Mouse (Mus musculus) cerebellum, adult 2 months (tissue): ENCODE data around the gene Ube2m.

Source experiments
- CTCF ChIP-seq: fragments of 200-500 bp; IDR thresholded peaks from 2 replicates; pipeline ENCODE4 v1.5.1; 2011; ENCODE audit warnings: low read depth, mild to moderate bottlenecking, control low read depth, low read length, moderate library complexity, borderline replicate concordance; ENCODE audit not compliant: insufficient read depth
- POLR2A ChIP-seq: fragments of 200-500 bp; IDR thresholded peaks from 2 replicates; pipeline ENCODE4 v1.6.1; 2011; ENCODE audit warnings: low read length, control low read depth, borderline replicate concordance; ENCODE audit not compliant: insufficient read depth

GRCm38 (mm10) chr7:13038621-13039169 is 620 bp upstream of the Ube2m start:
- TF ChIP-seq CTCF: no peak
- no peak for TF ChIP-seq POLR2A
